Mouse (Mus musculus): ENCODE data around the gene Traf4.

Traf4 gene

GRCm38 (mm10) chr11:78135314-78135713 lies 30.1 kb downstream of the Traf4 start:
- DNase-seq: peak; percentile 48

- no peak for DNase-seq
Measured at GRCm38 (mm10) chr11:78134344-78134743, 31.0 kb downstream of the Traf4 start.

GRCm38 (mm10) chr11:78133915-78134314 lies 31.5 kb downstream of the Traf4 start:
- no peak for DNase-seq

GRCm38 (mm10) chr11:78129458-78129857 lies 35.9 kb downstream of the Traf4 start:
- DNase-seq: no peak

- no peak for DNase-seq
Measured at GRCm38 (mm10) chr11:78126739-78127138, 38.6 kb downstream of the Traf4 start.

- no peak for DNase-seq
Measured at GRCm38 (mm10) chr11:78125691-78126090, 39.7 kb downstream of the Traf4 start.

- no peak for DNase-seq
Measured at GRCm38 (mm10) chr11:78123782-78124181, 41.6 kb downstream of the Traf4 start.

GRCm38 (mm10) chr11:78122815-78123214 lies 42.6 kb downstream of the Traf4 start:
- DNase-seq: no peak

GRCm38 (mm10) chr11:78121176-78121575 lies 44.2 kb downstream of the Traf4 start:
- DNase-seq: peak; percentile 64

GRCm38 (mm10) chr11:78119898-78120297 lies 45.5 kb downstream of the Traf4 start:
- no peak for DNase-seq

GRCm38 (mm10) chr11:78118467-78118866 lies 46.9 kb downstream of the Traf4 start:
- no peak for DNase-seq

GRCm38 (mm10) chr11:78116146-78116410 lies 49.3 kb downstream of the Traf4 start:
- DNase-seq: no peak

- DNase-seq: peak; percentile 96
Measured at GRCm38 (mm10) chr11:78115367-78116145, 49.8 kb downstream of the Traf4 start.

GRCm38 (mm10) chr11:78114676-78115366 lies 50.6 kb downstream of the Traf4 start:
- no peak for DNase-seq

GRCm38 (mm10) chr11:78113616-78114015 lies 51.8 kb downstream of the Traf4 start:
- DNase-seq: no peak
